Mouse (Mus musculus): Measurements from ENCODE around the gene Eif2ak3. TPM values are rescaled to one million over a fixed set of nuclear protein-coding genes. Genes with fewer than 3 reads are reported as not detected.

The Eif2ak3 gene
- total RNA-seq, 2 experiments from 2014 or later: 21.6 to 22.3 TPM

- no peak for DNase-seq (ENCODE audit: extremely low spot score in 1 of 2, low spot score in 1 of 2)
Observed at GRCm38 (mm10) chr6:70887993-70888392, 43.7 kb downstream of the Eif2ak3 start.

GRCm38 (mm10) chr6:70898166-70898565 is 53.9 kb downstream of the Eif2ak3 start:
- DNase-seq (ENCODE audit: extremely low spot score in 1 of 2, low spot score in 1 of 2): no peak

GRCm38 (mm10) chr6:70899594-70900003 is 55.3 kb downstream of the Eif2ak3 start:
- DNase-seq (ENCODE audit: extremely low spot score in 1 of 2, low spot score in 1 of 2): no peak

- no peak for DNase-seq (ENCODE audit: extremely low spot score in 1 of 2, low spot score in 1 of 2)
Observed at GRCm38 (mm10) chr6:70903689-70904088, 59.4 kb downstream of the Eif2ak3 start.

- no peak for DNase-seq (ENCODE audit: extremely low spot score in 1 of 2, low spot score in 1 of 2)
Observed at GRCm38 (mm10) chr6:70909572-70909971, 65.3 kb downstream of the Eif2ak3 start.

GRCm38 (mm10) chr6:70910285-70910684 is 66.0 kb downstream of the Eif2ak3 start:
- no peak for DNase-seq (ENCODE audit: extremely low spot score in 1 of 2, low spot score in 1 of 2)

- DNase-seq (ENCODE audit: extremely low spot score in 1 of 2, low spot score in 1 of 2): peak; percentile 38 to 46
Observed at GRCm38 (mm10) chr6:70911668-70912395, 67.5 kb downstream of the Eif2ak3 start.

- DNase-seq (ENCODE audit: extremely low spot score in 1 of 2, low spot score in 1 of 2): no peak
Observed at GRCm38 (mm10) chr6:70912396-70912765, 68.1 kb downstream of the Eif2ak3 start.

GRCm38 (mm10) chr6:70918827-70919226 is 74.5 kb downstream of the Eif2ak3 start, which contains the start of gene Tex37:
Gene Tex37, minus strand, starts transcription at chr6:70918927.
- DNase-seq (ENCODE audit: extremely low spot score in 1 of 2, low spot score in 1 of 2): no peak

- DNase-seq (ENCODE audit: extremely low spot score in 1 of 2, low spot score in 1 of 2): peak; percentile 44 to 52
Observed at GRCm38 (mm10) chr6:70921274-70922074, 77.2 kb downstream of the Eif2ak3 start.

- DNase-seq (ENCODE audit: extremely low spot score in 1 of 2, low spot score in 1 of 2): no peak
Observed at GRCm38 (mm10) chr6:70931801-70932200, 87.5 kb downstream of the Eif2ak3 start.

- DNase-seq (ENCODE audit: extremely low spot score in 1 of 2, low spot score in 1 of 2): no peak
Observed at GRCm38 (mm10) chr6:70953274-70953673, 109.0 kb downstream of the Eif2ak3 start.

- no peak for DNase-seq (ENCODE audit: extremely low spot score in 1 of 2, low spot score in 1 of 2)
Observed at GRCm38 (mm10) chr6:70954040-70954439, 109.7 kb downstream of the Eif2ak3 start.

Other genes with a start within 250 kb of the Eif2ak3 start
- 10 to 100 TPM in 1 of 2 experiments, 1 to 10 TPM in 1; 9.9 to 11.6 TPM for gene Rpia, start 52.3 kb upstream of the Eif2ak3 start, total RNA-seq (2021)
- not detected for gene Tex37, start 74.4 kb downstream of the Eif2ak3 start, total RNA-seq (2021)
- not detected for gene Foxi3, start 112.0 kb downstream of the Eif2ak3 start, total RNA-seq (2021)